Mouse (Mus musculus) regulatory T cell (primary cell): ENCODE measurements around the gene Wdr25.

Experiments used
- in situ Hi-C: fragments of 300-600 bp; cut with MboI, MseI; formaldehyde crosslinking; loops from one replicate; pipeline ENCODE4 v1.15.1; 2025; ENCODE audit warnings: high pct_unique_total_duplicates

Gene Wdr25

GRCm38 (mm10) chr12:108934231-108934630 lies 40.8 kb downstream of the Wdr25 start:
- in situ Hi-C loops, result no loop called here

GRCm38 (mm10) chr12:108936834-108937233 lies 43.4 kb downstream of the Wdr25 start:
- in situ Hi-C loops, result no loop called here

GRCm38 (mm10) chr12:108937506-108937905 lies 44.1 kb downstream of the Wdr25 start:
- in situ Hi-C loops, result no loop called here

DNA sequence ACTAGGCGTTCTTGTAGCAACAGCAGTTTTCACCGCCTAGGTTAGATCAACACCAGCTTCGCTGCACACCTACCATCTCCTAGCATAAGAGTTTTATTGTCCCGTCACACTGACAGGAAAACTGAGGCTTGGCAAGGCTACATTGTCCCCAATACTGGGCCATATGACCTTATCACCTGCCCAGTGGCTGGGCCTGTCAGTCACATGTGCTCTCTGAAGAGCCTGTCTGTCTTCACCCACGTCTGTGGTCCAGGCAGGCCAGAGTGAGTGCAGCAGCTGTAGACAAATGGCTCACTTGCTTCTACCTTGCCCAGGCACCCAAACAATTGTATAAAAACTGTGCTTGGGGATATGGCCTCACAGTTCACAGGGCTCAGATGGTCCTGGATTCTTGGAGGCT lies 45.4 kb downstream of the Wdr25 start:
- in situ Hi-C loops, result no loop called here

GRCm38 (mm10) chr12:108939317-108939716 lies 45.9 kb downstream of the Wdr25 start:
- in situ Hi-C loops, result no loop called here

- in situ Hi-C loops, result no loop called here
These were observed 46.8 kb downstream of the Wdr25 start for GRCm38 (mm10) chr12:108940255-108940654.

GRCm38 (mm10) chr12:108941282-108941681 lies 47.9 kb downstream of the Wdr25 start:
- in situ Hi-C loops, result no loop called here

DNA sequence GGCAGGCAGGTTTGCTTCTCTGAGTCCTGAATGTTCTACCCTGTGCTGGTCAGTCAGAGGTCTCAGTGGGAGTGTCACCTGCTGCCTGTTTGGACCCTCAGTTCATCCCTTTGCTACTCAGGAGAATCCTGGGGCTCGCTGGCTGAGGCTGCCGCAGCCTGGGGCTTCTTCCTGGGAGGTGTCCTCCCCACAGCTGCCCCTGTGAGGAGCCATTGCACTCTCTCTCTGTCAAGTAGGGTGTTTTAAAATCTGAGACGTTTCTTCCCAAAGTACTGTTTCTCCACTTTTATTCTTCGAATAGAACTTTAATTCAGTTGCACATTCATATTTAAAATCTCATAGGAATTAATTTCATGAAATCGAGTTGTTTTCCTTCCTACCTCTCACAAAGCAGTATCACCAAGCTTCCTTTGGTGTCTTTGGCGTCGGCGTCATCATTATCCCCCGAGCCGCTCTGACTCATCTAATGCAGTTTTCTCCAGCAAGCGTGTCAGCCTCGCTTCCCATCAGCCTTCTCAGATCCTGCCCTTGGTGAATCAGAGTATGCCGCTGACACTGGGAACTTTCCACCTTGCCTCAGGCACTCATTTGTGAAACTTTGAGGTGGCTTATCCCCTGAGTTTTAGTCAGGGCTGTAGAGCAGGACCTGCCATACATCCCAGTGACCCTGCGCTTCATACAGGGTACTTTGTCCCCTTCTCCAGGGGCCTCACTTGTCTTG lies 48.9 kb downstream of the Wdr25 start:
- in situ Hi-C loops, result no loop called here

- in situ Hi-C loops, result no loop called here
These were observed 59.6 kb downstream of the Wdr25 start for GRCm38 (mm10) chr12:108953011-108953550.

DNA sequence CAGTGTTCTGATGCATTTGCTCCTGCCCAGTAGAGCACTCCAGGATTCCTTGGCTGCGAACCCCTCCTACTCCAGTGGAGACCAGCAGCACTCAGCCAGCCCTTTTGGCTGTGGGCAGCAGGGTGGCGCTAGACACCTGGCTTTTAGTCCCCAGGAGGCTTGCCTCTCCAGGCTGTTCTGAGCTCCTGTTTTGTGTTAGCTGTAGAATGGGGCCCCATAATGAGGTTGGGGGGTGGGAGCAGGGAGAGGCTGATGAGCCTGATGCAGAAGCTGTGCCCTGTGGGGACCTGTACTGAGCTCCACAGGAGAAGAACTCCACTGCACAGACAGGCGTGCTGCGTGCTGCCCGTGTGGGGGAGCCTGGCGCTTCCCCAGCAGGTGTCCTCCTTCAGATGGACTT lies 60.4 kb downstream of the Wdr25 start:
- in situ Hi-C loops, result no loop called here

GRCm38 (mm10) chr12:108954456-108954855 lies 61.0 kb downstream of the Wdr25 start:
- in situ Hi-C loops, result no loop called here

DNA sequence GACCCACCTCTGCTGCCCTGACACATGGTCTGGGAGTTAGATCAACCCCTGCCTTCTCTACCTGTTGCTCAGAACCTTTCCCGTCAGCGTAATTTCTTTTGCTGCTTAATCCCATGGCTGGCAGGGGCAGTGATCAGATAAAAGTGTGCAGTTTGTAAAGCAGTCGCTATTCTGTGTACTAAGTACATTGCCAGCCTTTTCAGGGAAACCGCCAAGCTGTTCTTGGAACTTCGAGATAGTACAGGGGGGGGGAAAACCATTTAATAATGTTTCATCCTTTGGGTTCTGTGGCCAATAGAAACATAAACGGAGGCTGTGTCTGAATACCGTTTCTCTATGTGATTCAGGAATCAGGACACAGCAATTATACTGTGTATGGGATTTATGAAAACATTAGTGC lies 65.1 kb downstream of the Wdr25 start:
- in situ Hi-C loops, result no loop called here

- in situ Hi-C loops, result no loop called here
These were observed 65.7 kb downstream of the Wdr25 start for GRCm38 (mm10) chr12:108958991-108959638.

GRCm38 (mm10) chr12:108959639-108960219 lies 66.3 kb downstream of the Wdr25 start:
- in situ Hi-C loops, result no loop called here

- in situ Hi-C loops, result no loop called here
These were observed 66.8 kb downstream of the Wdr25 start for GRCm38 (mm10) chr12:108960225-108960624.

GRCm38 (mm10) chr12:108967631-108968030 lies 74.2 kb downstream of the Wdr25 start:
- in situ Hi-C loops, result no loop called here

GRCm38 (mm10) chr12:108968031-108968430 lies 74.6 kb downstream of the Wdr25 start:
- in situ Hi-C loops, result no loop called here

DNA sequence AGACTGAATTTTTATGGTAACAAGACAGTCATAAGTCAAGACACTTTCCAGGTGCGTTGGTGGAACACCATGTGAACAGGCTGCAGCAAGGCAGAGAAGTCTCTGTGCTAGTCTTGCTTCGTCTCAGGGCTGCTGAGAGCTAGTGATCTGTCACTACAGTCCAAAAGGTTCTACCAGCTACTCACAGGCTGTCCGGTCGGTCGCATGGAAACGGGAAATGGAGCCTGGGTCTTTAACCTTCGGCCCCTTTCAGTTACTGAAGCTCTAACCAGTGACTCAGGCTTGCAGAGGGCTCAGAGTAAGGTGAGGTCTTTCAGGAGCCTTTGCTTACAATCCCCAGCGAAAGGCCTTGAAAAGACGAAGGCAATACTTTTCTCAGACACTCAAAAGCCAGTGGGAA lies 78.0 kb downstream of the Wdr25 start:
- in situ Hi-C loops, result no loop called here

GRCm38 (mm10) chr12:108972234-108972633 lies 78.8 kb downstream of the Wdr25 start:
- in situ Hi-C loops, result no loop called here

GRCm38 (mm10) chr12:108979977-108980376 lies 86.5 kb downstream of the Wdr25 start:
- in situ Hi-C loops, result no loop called here

DNA sequence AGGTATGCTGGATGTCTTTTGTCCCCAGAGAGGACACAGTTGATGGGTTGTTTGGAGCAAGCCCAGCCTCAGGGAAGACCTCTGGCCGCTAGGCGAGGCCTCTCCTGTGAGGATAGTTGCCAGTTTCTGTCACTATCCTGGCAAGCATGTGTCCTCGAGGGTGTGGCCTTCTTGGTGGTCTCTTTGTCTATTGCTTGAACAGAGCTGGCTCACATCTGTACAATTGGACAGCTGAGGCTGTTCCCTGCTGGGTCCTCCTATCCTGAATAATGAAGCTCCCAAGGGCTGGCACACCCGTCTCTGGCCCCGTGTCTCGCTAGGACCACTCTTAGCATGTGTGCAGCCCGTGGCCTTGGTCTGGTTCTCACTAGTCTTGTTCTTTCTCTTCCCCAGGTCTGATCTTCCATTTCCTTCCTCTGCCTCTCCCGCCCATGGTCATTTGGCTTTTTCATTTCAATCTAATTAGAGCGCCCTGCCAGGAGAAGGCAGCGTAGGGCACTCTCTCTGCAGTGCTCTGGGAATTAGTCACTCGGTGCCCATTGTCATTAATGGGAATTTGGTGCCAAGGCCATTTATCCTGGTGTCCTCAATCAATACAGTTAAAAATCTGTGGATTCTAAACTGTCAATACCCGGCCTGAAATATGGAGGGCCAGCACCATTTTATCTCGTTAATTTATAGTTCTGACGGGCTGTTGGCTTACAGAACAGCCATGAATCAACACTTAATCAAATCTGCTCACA lies 88.7 kb downstream of the Wdr25 start:
- in situ Hi-C loops, result no loop called here

DNA sequence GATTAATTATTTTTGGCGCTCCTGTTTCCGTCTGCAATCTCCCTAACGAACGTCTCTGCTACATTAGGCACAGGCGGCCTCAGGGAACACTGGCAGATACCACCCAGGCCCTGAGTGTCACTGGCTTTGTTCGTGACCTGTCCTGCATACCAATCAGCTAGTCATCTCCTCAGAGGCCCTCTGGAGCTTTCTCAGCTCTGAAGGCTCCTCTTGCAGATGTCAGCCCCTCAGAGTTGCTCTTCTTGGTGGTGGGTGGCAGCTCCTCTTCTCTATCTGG lies 89.2 kb downstream of the Wdr25 start:
- in situ Hi-C loops, result no loop called here
